Mouse (Mus musculus): Measurements from ENCODE around the gene Fitm1.

DNA sequence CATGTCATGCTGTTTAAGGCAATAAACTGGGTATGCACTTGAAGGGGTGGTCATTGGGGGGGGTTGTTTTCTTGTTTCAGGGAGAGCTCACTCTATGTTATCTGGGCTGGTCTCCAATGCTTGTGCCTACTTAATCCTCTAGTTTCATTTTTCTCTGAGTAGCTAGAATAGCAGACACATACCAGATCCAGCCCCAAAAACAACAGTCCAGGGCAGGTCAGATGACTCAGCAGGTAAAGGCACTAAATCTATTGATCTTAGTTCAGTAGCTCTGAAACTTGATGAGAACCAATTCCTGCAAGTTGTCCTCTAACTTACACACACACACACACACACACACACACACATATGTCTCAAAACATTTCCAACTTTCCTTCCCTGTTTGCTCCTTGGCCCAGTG, 3.7 kb upstream of the Fitm1 start:
- TF ChIP-seq EP300 (optimal IDR thresholded peaks at IDR 0.05) (no peak), CTCF (IDR thresholded peaks at IDR 0.05; ENCODE audit: low read depth) (no peak)

Measured in stomach, postnatal 0 days (tissue).